Mouse (Mus musculus) right cerebral cortex, postnatal 14 days (tissue): ENCODE data around the gene Pax4.

Experiments used
- DNase-seq: peaks from one replicate; pipeline ENCODE4 v3.0.0; 2022

Pax4 gene

DNA sequence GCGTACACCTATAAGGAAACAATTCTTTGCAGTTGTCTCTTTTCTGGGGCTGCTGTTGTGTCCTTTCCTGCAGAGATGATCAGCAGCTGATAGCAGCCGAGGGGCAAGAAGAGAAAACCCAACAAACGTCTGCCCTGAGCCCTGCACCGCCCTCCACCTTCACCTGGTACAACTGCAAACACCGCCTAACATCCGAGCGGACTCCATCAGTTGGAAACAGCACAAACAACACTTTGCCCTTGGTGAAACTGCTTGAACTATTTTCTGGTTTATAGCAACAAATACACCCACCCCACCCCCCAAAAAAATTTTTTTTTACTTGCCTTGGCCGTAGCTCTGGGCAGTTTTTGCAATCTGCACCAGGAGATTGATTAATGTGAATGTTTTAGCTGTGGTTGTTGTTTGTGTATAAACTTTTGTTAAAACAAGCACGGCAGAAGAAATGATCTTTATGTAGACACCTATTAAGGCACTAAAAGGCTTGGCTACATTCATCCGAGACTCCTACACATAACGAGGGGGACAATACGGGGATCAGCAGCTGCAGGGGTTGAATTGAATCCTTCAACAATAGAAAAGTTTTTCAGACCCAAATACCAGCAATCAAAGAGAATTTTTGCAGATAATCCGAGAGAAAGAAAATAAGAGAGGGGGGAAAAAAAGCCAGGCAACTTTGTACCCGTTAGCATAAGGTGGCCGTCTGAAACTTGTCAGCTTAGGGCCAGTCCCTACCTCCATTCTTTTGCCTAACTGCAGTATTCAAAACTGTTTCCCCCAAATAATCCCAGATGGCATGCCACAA lies 52.9 kb downstream of the Pax4 start:
- DNase-seq, result no peak
